Mouse (Mus musculus): ENCODE measurements at regions not wholly inside any gene's neighbourhood (a gene's known extent, or its start where the extent isn't known, plus 50 kb on each side); places are given as distances from the start of the nearest gene placed in this dataset.

- Histone ChIP-seq H3K9ac (ENCODE audit: insufficient read depth, low read depth) (no peak overlapping the region), H3K27me3 (replicated peaks) (no peaks in the 10 kb centered on the region), H3K79me2 (replicated peaks; ENCODE audit: control insufficient read depth, extremely low read depth, insufficient read depth, poor library complexity, severe bottlenecking) (no peaks in the 10 kb centered on the region), H3K9me3 (replicated peaks; ENCODE audit: low read length) (no peaks in the 10 kb centered on the region), H3K4me1 (ENCODE audit: control insufficient read depth in 1 of 2, insufficient read depth in 2 of 2) (peaks cover 0 to 8% of the 10 kb centered on the region in 2 experiments; a peak in 1 of 4 replicates), H3K27ac (ENCODE audit: insufficient read depth, low read depth) (no peak overlapping the region), H3K4me2 (ENCODE audit: insufficient read depth, low read depth, poor library complexity, severe bottlenecking) (no peak overlapping the region), H3K36me3 (replicated peaks in 1 of 2; ENCODE audit: control insufficient read depth in 1 of 2, insufficient read depth in 1 of 2, low read length in 1 of 2) (no peaks in the 10 kb centered on the region), H3K4me3 (replicated peaks in 1 of 3; ENCODE audit: low read depth in 2 of 3, low read length in 2 of 3, poor library complexity in 1 of 3) (no peak overlapping the region)
- DNase-seq (ENCODE audit: extremely low read depth): no peak
- TF ChIP-seq ZC3H11A (IDR thresholded peaks at IDR 0.05; ENCODE audit: low read depth, low read length) (no peak), CHD1 (IDR thresholded peaks at IDR 0.05; ENCODE audit: low read depth, low read length) (no peak), RAD21 (IDR thresholded peaks at IDR 0.05; ENCODE audit: low read depth, low read length) (no peak), RCOR1 (conservative IDR thresholded peaks at IDR 0.05; ENCODE audit: low read depth, low read length) (no peak), JUN (IDR thresholded peaks at IDR 0.05; ENCODE audit: insufficient read depth, low read depth, low read length) (no peak), POLR2AphosphoS2 (IDR thresholded peaks at IDR 0.05; ENCODE audit: low read depth, low read length) (no peak), NRF1 (IDR thresholded peaks at IDR 0.05; ENCODE audit: low read depth, low read length) (no peak), MXI1 (IDR thresholded peaks at IDR 0.05; ENCODE audit: low read depth, low read length) (no peak), CHD2 (IDR thresholded peaks at IDR 0.05; ENCODE audit: low read length) (no peak), MAZ (IDR thresholded peaks at IDR 0.05; ENCODE audit: low read depth, low read length) (no peak), ZKSCAN1 (IDR thresholded peaks at IDR 0.05; ENCODE audit: borderline replicate concordance, low read depth, low read length) (no peak), EP300 (IDR thresholded peaks at IDR 0.05; ENCODE audit: low read length) (no peak), ZNF384 (IDR thresholded peaks at IDR 0.05; ENCODE audit: low read depth, low read length) (no peak), POLR2A (IDR thresholded peaks at IDR 0.05; ENCODE audit: low read depth, low read length) (no peak), GABPA (IDR thresholded peaks at IDR 0.05; ENCODE audit: insufficient replicate concordance, low read depth, low read length) (no peak), MAX (IDR thresholded peaks at IDR 0.05; ENCODE audit: low read length) (no peak)
- in situ Hi-C loops (cut with MboI; ENCODE audit: low pct_ligation_motif_present, low pct_unique_long_range_greater_than_20kb, low sequenced_read_pairs): no loop called here
- dilution Hi-C loops (cut with MboI; ENCODE audit: extremely low pct_ligation_motif_present, extremely low pct_unique_long_range_greater_than_20kb, low sequenced_read_pairs): no loop called here
Observed at GRCm38 (mm10) chr1:76025389-76025788, 479.3 kb downstream of the Slc4a3 start.

- no peaks in the 10 kb centered on the region for H3K9me3 ChIP-seq (replicated peaks; ENCODE audit: low read length)
- no peak overlapping the region for H3K4me2 ChIP-seq (ENCODE audit: insufficient read depth, low read depth, poor library complexity, severe bottlenecking)
- no peak overlapping the region for H3K9ac ChIP-seq (ENCODE audit: insufficient read depth, low read depth)
- in situ Hi-C loops (cut with MboI; ENCODE audit: low pct_ligation_motif_present, low pct_unique_long_range_greater_than_20kb, low sequenced_read_pairs): no loop called here
- peak; percentile 18 for DNase-seq (ENCODE audit: extremely low read depth)
- peaks cover 0 to 8% of the 10 kb centered on the region in 2 experiments; a peak in 1 of 4 replicates for H3K4me1 ChIP-seq (ENCODE audit: control insufficient read depth in 1 of 2, insufficient read depth in 2 of 2)
- no peak for TF ChIP-seq SMC3 (IDR thresholded peaks at IDR 0.05; ENCODE audit: low read depth, low read length)
- no peak for TF ChIP-seq MEF2A (IDR thresholded peaks at IDR 0.05; ENCODE audit: borderline replicate concordance, low read depth, low read length)
- TF ChIP-seq CHD2 (IDR thresholded peaks at IDR 0.05; ENCODE audit: low read length): no peak
- TF ChIP-seq RCOR1 (conservative IDR thresholded peaks at IDR 0.05; ENCODE audit: low read depth, low read length): no peak
- no peak for TF ChIP-seq MXI1 (IDR thresholded peaks at IDR 0.05; ENCODE audit: low read depth, low read length)
- no peak for TF ChIP-seq TCF12 (IDR thresholded peaks at IDR 0.05; ENCODE audit: low read depth, low read length)
- no peak for TF ChIP-seq JUN (IDR thresholded peaks at IDR 0.05; ENCODE audit: insufficient read depth, low read depth, low read length)
- no peak for TF ChIP-seq SIN3A (IDR thresholded peaks at IDR 0.05; ENCODE audit: low read length)
- no peak overlapping the region for H3K4me3 ChIP-seq (replicated peaks in 1 of 3; ENCODE audit: low read depth in 2 of 3, low read length in 2 of 3, poor library complexity in 1 of 3)
- no peaks in the 10 kb centered on the region for H3K79me2 ChIP-seq (replicated peaks; ENCODE audit: control insufficient read depth, extremely low read depth, insufficient read depth, poor library complexity, severe bottlenecking)
- dilution Hi-C loops (cut with MboI; ENCODE audit: extremely low pct_ligation_motif_present, extremely low pct_unique_long_range_greater_than_20kb, low sequenced_read_pairs): no loop called here
- H3K27me3 ChIP-seq (replicated peaks): no peaks in the 10 kb centered on the region
- H3K36me3 ChIP-seq (replicated peaks in 1 of 2; ENCODE audit: control insufficient read depth in 1 of 2, insufficient read depth in 1 of 2, low read length in 1 of 2): no peaks in the 10 kb centered on the region
- H3K27ac ChIP-seq (ENCODE audit: insufficient read depth, low read depth): no peak overlapping the region
Observed at GRCm38 (mm10) chr1:76029059-76029458, 483.0 kb downstream of the Slc4a3 start.

All from CH12.LX (cell line).